Mouse (Mus musculus) ES-Bruce4 (cell line): Measurements from ENCODE around the gene Brpf1.

Experiments
- CTCF ChIP-seq: IDR thresholded peaks from one replicate; pipeline ENCODE4 v1.8.1; 2011; ENCODE audit warnings: low read depth, low read length
- EP300 ChIP-seq: IDR thresholded peaks from 2 replicates; pipeline ENCODE4 v1.6.1; 2011; ENCODE audit warnings: low read depth, low read length; ENCODE audit not compliant: insufficient read depth
- POLR2A ChIP-seq: IDR thresholded peaks from one replicate; pipeline ENCODE4 v1.8.1; 2011; ENCODE audit warnings: low read length; ENCODE audit not compliant: insufficient read depth

- TF ChIP-seq CTCF, result no peak
- TF ChIP-seq POLR2A, result no peak
- TF ChIP-seq EP300, result no peak
These were observed 43.4 kb upstream of the Brpf1 start for GRCm38 (mm10) chr6:113263531-113263930.
